Mouse (Mus musculus) liver, embryonic 16.5 days (tissue): Measurements from ENCODE around the gene Pla1a. TPM values are rescaled to one million over a fixed set of nuclear protein-coding genes. Genes with fewer than 3 reads are reported as not detected.

Source experiments
- ATAC-seq: fragments of 200-750 bp; cut with Nextera tagmentation; 2 replicates; pipeline ENCODE4 v1.8.0; 2017; ENCODE audit warnings: low read depth, mild to moderate bottlenecking, moderate number of reproducible peaks, moderate library complexity
- H3K27ac ChIP-seq: fragments of 300-500 bp; sonication (generic); 2 replicates; pipeline ENCODE4 v1.5.1; 2014; ENCODE audit warnings: mild to moderate bottlenecking, low read length
- H3K27me3 ChIP-seq: fragments of 300-500 bp; sonication (generic); 2 replicates; pipeline ENCODE4 v1.6.1; 2014; ENCODE audit warnings: low read depth, low read length, mixed read lengths; ENCODE audit not compliant: control insufficient read depth, insufficient read depth
- H3K36me3 ChIP-seq: fragments of 300-500 bp; sonication (generic); 2 replicates; pipeline ENCODE4 v1.6.1; 2014; ENCODE audit warnings: mild to moderate bottlenecking; ENCODE audit not compliant: control insufficient read depth, insufficient read depth
- H3K4me1 ChIP-seq: fragments of 300-500 bp; sonication (generic); 2 replicates; pipeline ENCODE4 v1.6.1; 2014; ENCODE audit warnings: low read depth, low read length, mixed read lengths; ENCODE audit not compliant: control insufficient read depth
- H3K4me2 ChIP-seq: fragments of 300-500 bp; sonication (generic); 2 replicates; pipeline ENCODE4 v1.6.1; 2014; ENCODE audit warnings: low read depth, low read length, mixed read lengths
- H3K4me3 ChIP-seq: fragments of 300-500 bp; sonication (generic); 2 replicates; pipeline ENCODE4 v1.5.1; 2014; ENCODE audit warnings: low read depth, mild to moderate bottlenecking, low read length
- H3K9ac ChIP-seq: fragments of 300-500 bp; sonication (generic); 2 replicates; pipeline ENCODE4 v1.6.1; 2014; ENCODE audit warnings: low read depth, low read length
- H3K9me3 ChIP-seq: fragments of 300-500 bp; sonication (generic); replicated peaks from 2 replicates; pipeline ENCODE4 v1.6.1; 2016; ENCODE audit warnings: low read length; ENCODE audit not compliant: control insufficient read depth
- WGBS: fragments of 180-500 bp; shearing (Covaris S2); extraction: QIAGEN DNeasy Blood & Tissue Kit; methylation state at CpG from one replicate; pipeline ENCODE4 v1.1.7; 2014; ENCODE audit not compliant: insufficient replicate concordance; 5-methylcytosine and 5-hydroxymethylcytosine counted together
- polyA plus RNA-seq: library from polyadenylated mRNA; unstranded; fragments of >200 nt; fragmentation: Nextera tagmentation; extraction: Ambion mirVana; gene quantifications from 2 replicates; pipeline ENCODE4 v1.2.1, GENCODE M21; 2015

Pla1a gene
- polyA plus RNA-seq, 1 experiment from 2014 or later = 40.4 TPM

- peak overlapping the region; percentile 73 for H3K4me2 ChIP-seq
- no peaks in the 10 kb centered on the region for H3K36me3 ChIP-seq
- ATAC-seq = peak; percentile 95
- peak overlapping the region; percentile 67 for H3K4me3 ChIP-seq
- WGBS = 26% methylated on average over 15 of the region's 15 CpGs
- H3K4me1 ChIP-seq = peaks cover 64% of the 10 kb centered on the region
- peak overlapping the region; percentile 98 for H3K27ac ChIP-seq
- H3K27me3 ChIP-seq = no peaks in the 10 kb centered on the region
- peak overlapping the region; percentile 82 for H3K9ac ChIP-seq
- H3K9me3 ChIP-seq = no peaks in the 10 kb centered on the region
These were observed 61.1 kb downstream of the Pla1a start for GRCm38 (mm10) chr16:38371705-38372296.

GRCm38 (mm10) chr16:38370633-38371374 is 62.1 kb downstream of the Pla1a start:
- Histone ChIP-seq H3K27ac (peak overlapping the region; percentile 98), H3K9ac (peak overlapping the region; percentile 82), H3K36me3 (no peaks in the 10 kb centered on the region), H3K9me3 (no peaks in the 10 kb centered on the region), H3K4me1 (peaks cover 57% of the 10 kb centered on the region), H3K27me3 (no peaks in the 10 kb centered on the region), H3K4me2 (peak overlapping the region; percentile 73), H3K4me3 (peak overlapping the region; percentile 67)
- ATAC-seq = no peak
- WGBS = 72% methylated on average over 8 of the region's 8 CpGs

GRCm38 (mm10) chr16:38369992-38370484 is 62.9 kb downstream of the Pla1a start:
- no peak overlapping the region for H3K4me2 ChIP-seq
- H3K9ac ChIP-seq = no peak overlapping the region
- ATAC-seq = no peak
- peak overlapping the region; percentile 98 for H3K27ac ChIP-seq
- no peaks in the 10 kb centered on the region for H3K27me3 ChIP-seq
- no peaks in the 10 kb centered on the region for H3K9me3 ChIP-seq
- H3K36me3 ChIP-seq = no peaks in the 10 kb centered on the region
- WGBS = 72% methylated on average over 4 of the region's 4 CpGs
- H3K4me3 ChIP-seq = no peak overlapping the region
- H3K4me1 ChIP-seq = peaks cover 50% of the 10 kb centered on the region

GRCm38 (mm10) chr16:38369431-38369830 is 63.5 kb downstream of the Pla1a start:
- no peak for ATAC-seq
- H3K9ac ChIP-seq = no peak overlapping the region
- peaks cover 44% of the 10 kb centered on the region for H3K4me1 ChIP-seq
- no peaks in the 10 kb centered on the region for H3K36me3 ChIP-seq
- H3K9me3 ChIP-seq = no peaks in the 10 kb centered on the region
- no peak overlapping the region for H3K4me2 ChIP-seq
- H3K27me3 ChIP-seq = no peaks in the 10 kb centered on the region
- H3K4me3 ChIP-seq = no peak overlapping the region
- no peak overlapping the region for H3K27ac ChIP-seq
- 83% methylated on average over 8 of the region's 8 CpGs for WGBS

- H3K4me3 ChIP-seq = no peak overlapping the region
- H3K27me3 ChIP-seq = no peaks in the 10 kb centered on the region
- H3K27ac ChIP-seq = no peak overlapping the region
- 78% methylated on average over 7 of the region's 7 CpGs for WGBS
- no peak overlapping the region for H3K4me2 ChIP-seq
- H3K36me3 ChIP-seq = no peaks in the 10 kb centered on the region
- H3K4me1 ChIP-seq = peaks cover 39% of the 10 kb centered on the region
- ATAC-seq = no peak
- H3K9me3 ChIP-seq = no peaks in the 10 kb centered on the region
- no peak overlapping the region for H3K9ac ChIP-seq
These were observed 63.9 kb downstream of the Pla1a start for GRCm38 (mm10) chr16:38369000-38369399.

GRCm38 (mm10) chr16:38368336-38368735 is 64.6 kb downstream of the Pla1a start:
- Histone ChIP-seq H3K9ac (peak overlapping the region; percentile 3; the same call in 1 of the 2 replicates), H3K9me3 (no peaks in the 10 kb centered on the region), H3K36me3 (no peaks in the 10 kb centered on the region), H3K27me3 (no peaks in the 10 kb centered on the region), H3K4me3 (no peak overlapping the region), H3K4me2 (0 out of 2 replicates have a peak overlapping the region, but pooled peaks have one; percentile 2), H3K4me1 (peaks cover 33% of the 10 kb centered on the region), H3K27ac (peak overlapping the region; percentile 35; the same call in 1 of the 2 replicates)
- 40% methylated on average over 10 of the region's 10 CpGs for WGBS
- ATAC-seq = no peak

GRCm38 (mm10) chr16:38366231-38366630 is 66.7 kb downstream of the Pla1a start:
- H3K36me3 ChIP-seq = no peaks in the 10 kb centered on the region
- 65% methylated on average over 4 of the region's 4 CpGs for WGBS
- H3K4me1 ChIP-seq = peaks cover 41% of the 10 kb centered on the region
- H3K27ac ChIP-seq = 0 out of 2 replicates have a peak overlapping the region, but pooled peaks have one; percentile 12
- H3K9me3 ChIP-seq = no peaks in the 10 kb centered on the region
- H3K4me3 ChIP-seq = no peak overlapping the region
- no peak for ATAC-seq
- no peak overlapping the region for H3K9ac ChIP-seq
- H3K27me3 ChIP-seq = no peaks in the 10 kb centered on the region
- no peak overlapping the region for H3K4me2 ChIP-seq

GRCm38 (mm10) chr16:38365390-38365789 is 67.6 kb downstream of the Pla1a start:
- Histone ChIP-seq H3K9me3 (no peaks in the 10 kb centered on the region), H3K9ac (no peak overlapping the region), H3K27me3 (no peaks in the 10 kb centered on the region), H3K4me1 (peaks cover 33% of the 10 kb centered on the region), H3K36me3 (no peaks in the 10 kb centered on the region), H3K4me2 (no peak overlapping the region), H3K27ac (no peak overlapping the region), H3K4me3 (no peak overlapping the region)
- WGBS = 85% methylated on average over 10 of the region's 10 CpGs
- no peak for ATAC-seq

- no peak overlapping the region for H3K4me2 ChIP-seq
- H3K9ac ChIP-seq = no peak overlapping the region
- no peak for ATAC-seq
- H3K27ac ChIP-seq = no peak overlapping the region
- no peak overlapping the region for H3K4me3 ChIP-seq
- no peaks in the 10 kb centered on the region for H3K9me3 ChIP-seq
- H3K4me1 ChIP-seq = peaks cover 28% of the 10 kb centered on the region
- H3K27me3 ChIP-seq = no peaks in the 10 kb centered on the region
- no peaks in the 10 kb centered on the region for H3K36me3 ChIP-seq
- 58% methylated on average over 7 of the region's 7 CpGs for WGBS
These were observed 69.3 kb downstream of the Pla1a start for GRCm38 (mm10) chr16:38363657-38364056.
